Mouse (Mus musculus) erythroid progenitor cell, adult 5-6 weeks (primary cell): Measurements from ENCODE around the gene Sgsm2. TPM values are rescaled to one million over a fixed set of nuclear protein-coding genes. Genes with fewer than 3 reads are reported as not detected.

Source experiments
- ATAC-seq: replicated peaks from 2 replicates; pipeline ENCODE4 v1.8.0; 2016; ENCODE audit warnings: moderate number of reproducible peaks, mild to moderate bottlenecking, moderate TSS enrichment, inconsistent platforms; ENCODE audit not compliant: poor library complexity, low FRiP score, severe bottlenecking
- total RNA-seq, 2 experiments: library from RNA; stranded (forward) in 1 of 2; stranded (reverse) in 1 of 2; fragments of 150-400 nt in 1 of 2; fragments of 186-747, 209-891 nt in 1 of 2; gene quantifications; 2 replicates each; pipeline versions ENCODE4 v1.2.3 to v1.2.4; 2015 to 2017; ENCODE audit warnings: low replicate concordance in 2 of 2

Gene Sgsm2
- 0.84 and 1.1 TPM in 2 replicates for total RNA-seq (2015; ENCODE audit: low replicate concordance)
- 0.13 and 0.76 TPM in 2 replicates for total RNA-seq (2017; ENCODE audit: low replicate concordance)

- peak; percentile 58 for ATAC-seq
Measured at GRCm38 (mm10) chr11:74896901-74897677, at the start of gene Sgsm2. TSS of gene Sgsm2 (minus strand) at chr11:74897060.

- ATAC-seq = peak; percentile 68
Measured at GRCm38 (mm10) chr11:74946348-74946747, 49.5 kb upstream of the Sgsm2 start.

GRCm38 (mm10) chr11:74930391-74930790 is 33.5 kb upstream of the Sgsm2 start:
- ATAC-seq = no peak

- ATAC-seq = no peak
Measured at GRCm38 (mm10) chr11:74929111-74929510, 32.3 kb upstream of the Sgsm2 start.

- ATAC-seq = no peak
Measured at GRCm38 (mm10) chr11:74927236-74927725, 30.4 kb upstream of the Sgsm2 start.

- ATAC-seq = peak; percentile 74
Measured at GRCm38 (mm10) chr11:74926388-74927005, 29.6 kb upstream of the Sgsm2 start.

GRCm38 (mm10) chr11:74925577-74926387 is 28.9 kb upstream of the Sgsm2 start, which contains the start of the genes Smg6 and Srr:
TSS of gene Smg6 (plus strand) at chr11:74925823.
TSS of gene Srr (minus strand) at chr11:74925948.
- ATAC-seq = peak; percentile 87

GRCm38 (mm10) chr11:74924149-74924548 is 27.3 kb upstream of the Sgsm2 start:
- ATAC-seq = no peak

- ATAC-seq = no peak
Measured at GRCm38 (mm10) chr11:74919249-74919648, 22.4 kb upstream of the Sgsm2 start.

GRCm38 (mm10) chr11:74912492-74912891 is 15.6 kb upstream of the Sgsm2 start:
- no peak for ATAC-seq

- no peak for ATAC-seq
Measured at GRCm38 (mm10) chr11:74909978-74910377, 13.1 kb upstream of the Sgsm2 start.

GRCm38 (mm10) chr11:74908618-74909399 is 11.9 kb upstream of the Sgsm2 start:
- ATAC-seq = no peak

GRCm38 (mm10) chr11:74907850-74908249 is 11.0 kb upstream of the Sgsm2 start:
- ATAC-seq = no peak

GRCm38 (mm10) chr11:74902416-74902815 is 5.6 kb upstream of the Sgsm2 start:
- ATAC-seq = no peak

- no peak for ATAC-seq
Measured at GRCm38 (mm10) chr11:74901555-74901954, 4.7 kb upstream of the Sgsm2 start.

- no peak for ATAC-seq
Measured at GRCm38 (mm10) chr11:74898517-74898827, 1.6 kb upstream of the Sgsm2 start.

- peak; percentile 91 for ATAC-seq
Measured at GRCm38 (mm10) chr11:74897678-74898516, 1.0 kb upstream of the Sgsm2 start, which contains the start of gene Tsr1. TSS of gene Tsr1 (plus strand) at chr11:74898071.
